Mouse (Mus musculus) bone marrow macrophage, adult 2 months (primary cell): ENCODE measurements around the gene Icam4. TPM values are rescaled to one million over a fixed set of nuclear protein-coding genes. Genes with fewer than 3 reads are reported as not detected.
"Not testable (repeated sequence)": the region's sequence is repeated elsewhere in the genome, so short reads cannot be mapped to it uniquely, and the experiment has no call there.

Source experiments
- H3K27ac ChIP-seq: 2 replicates; pipeline ENCODE4 v1.5.1; 2012; ENCODE audit warnings: low read depth, low read length; ENCODE audit not compliant: insufficient read depth
- H3K4me1 ChIP-seq: 2 replicates; pipeline ENCODE4 v1.6.1; 2012; ENCODE audit warnings: low read length; ENCODE audit not compliant: control insufficient read depth, insufficient read depth
- H3K4me3 ChIP-seq: 2 replicates; pipeline ENCODE4 v1.5.1; 2012; ENCODE audit warnings: mild to moderate bottlenecking, low read length, moderate library complexity; ENCODE audit not compliant: insufficient read depth
- CTCF ChIP-seq: IDR thresholded peaks from 2 replicates; pipeline ENCODE4 v1.5.1; 2012; ENCODE audit warnings: low read depth, mild to moderate bottlenecking, low read length, moderate library complexity
- POLR2A ChIP-seq: IDR thresholded peaks from 2 replicates; pipeline ENCODE4 v1.6.1; 2012; ENCODE audit warnings: mild to moderate bottlenecking, low read depth, low read length, borderline replicate concordance
- polyA plus RNA-seq: library from polyadenylated mRNA; stranded (reverse); fragments of >200 nt; gene quantifications from 2 replicates; pipeline ENCODE4 v1.2.4, GENCODE M21; 2012; ENCODE audit not compliant: missing spikeins, insufficient read depth, insufficient read length

Gene Icam4
- polyA plus RNA-seq, 1 experiment, result not detected

DNA sequence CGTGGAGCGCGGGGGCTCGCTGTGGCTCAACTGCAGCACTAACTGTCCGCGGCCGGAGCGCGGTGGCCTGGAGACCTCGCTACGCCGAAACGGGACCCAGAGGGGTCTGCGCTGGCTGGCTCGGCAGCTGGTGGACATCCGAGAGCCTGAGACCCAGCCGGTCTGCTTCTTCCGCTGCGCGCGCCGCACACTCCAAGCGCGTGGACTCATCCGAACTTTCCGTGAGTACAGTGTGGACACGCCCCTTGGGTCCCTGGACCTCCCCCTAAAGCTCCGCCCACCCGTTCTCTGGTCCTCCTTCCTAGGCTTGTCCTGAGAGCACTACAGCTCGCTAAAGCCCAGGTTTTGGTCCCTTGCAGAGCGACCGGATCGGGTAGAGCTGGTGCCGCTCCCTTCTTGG, 4.0 kb downstream of the Icam4 start:
- TF ChIP-seq POLR2A (no peak), CTCF (no peak)
- H3K27ac ChIP-seq, result no peak overlapping the region
- 0 out of 2 replicates have a peak, but pooled peaks cover 4% of the 10 kb centered on the region for H3K4me1 ChIP-seq

DNA sequence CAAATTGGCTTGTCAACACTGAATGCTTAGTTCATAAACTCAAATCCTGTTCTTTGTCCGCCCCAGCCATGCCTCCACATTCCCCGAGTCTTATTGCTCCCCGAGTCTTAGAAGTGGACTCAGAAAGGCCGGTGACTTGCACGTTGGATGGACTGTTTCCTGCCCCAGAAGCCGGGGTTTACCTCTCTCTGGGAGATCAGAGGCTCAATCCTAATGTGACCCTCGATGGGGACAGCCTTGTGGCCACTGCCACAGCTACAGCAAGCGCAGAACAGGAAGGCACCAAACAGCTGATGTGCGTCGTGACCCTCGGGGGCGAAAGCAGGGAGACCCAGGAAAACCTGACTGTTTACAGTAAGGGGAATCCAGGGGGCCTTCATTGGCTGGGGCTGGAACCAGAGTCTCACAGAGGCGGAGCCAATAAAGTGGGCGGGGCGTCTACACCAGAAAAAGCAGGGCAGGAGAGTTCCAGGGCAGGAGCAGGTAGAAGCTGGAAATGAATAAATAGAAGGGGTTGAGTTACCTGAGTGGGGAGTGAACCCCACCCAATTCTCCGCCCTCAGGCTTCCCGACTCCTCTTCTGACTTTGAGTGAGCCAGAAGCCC, 5.4 kb downstream of the Icam4 start:
- TF ChIP-seq CTCF, result no peak
- TF ChIP-seq POLR2A, result no peak
- Histone ChIP-seq H3K4me1 (0 out of 2 replicates have a peak, but pooled peaks cover 4% of the 10 kb centered on the region), H3K27ac (no peak overlapping the region), H3K4me3 (no peak overlapping the region)

More for the DNA sequence above, 4.0 kb downstream of the Icam4 start:
- peak overlapping the region; percentile 66 for H3K4me3 ChIP-seq

- Histone ChIP-seq H3K4me1 (peaks cover 6% of the 10 kb centered on the region), H3K27ac (no peak overlapping the region), H3K4me3 (no peak overlapping the region)
- TF ChIP-seq POLR2A (no peak), CTCF (no peak)
Observed at GRCm38 (mm10) chr9:21035586-21035985, 6.4 kb downstream of the Icam4 start.

- Histone ChIP-seq H3K4me1 (peaks cover 10% of the 10 kb centered on the region), H3K4me3 (no peak overlapping the region), H3K27ac (no peak overlapping the region)
- TF ChIP-seq POLR2A (no peak), CTCF (no peak)
Observed at GRCm38 (mm10) chr9:21036161-21036560, 7.0 kb downstream of the Icam4 start.

- TF ChIP-seq CTCF (no peak), POLR2A (no peak)
- H3K4me3 ChIP-seq, result no peak overlapping the region
- peaks cover 14% of the 10 kb centered on the region for H3K4me1 ChIP-seq
- H3K27ac ChIP-seq, result no peak overlapping the region
Observed at GRCm38 (mm10) chr9:21036666-21037065, 7.5 kb downstream of the Icam4 start.

DNA sequence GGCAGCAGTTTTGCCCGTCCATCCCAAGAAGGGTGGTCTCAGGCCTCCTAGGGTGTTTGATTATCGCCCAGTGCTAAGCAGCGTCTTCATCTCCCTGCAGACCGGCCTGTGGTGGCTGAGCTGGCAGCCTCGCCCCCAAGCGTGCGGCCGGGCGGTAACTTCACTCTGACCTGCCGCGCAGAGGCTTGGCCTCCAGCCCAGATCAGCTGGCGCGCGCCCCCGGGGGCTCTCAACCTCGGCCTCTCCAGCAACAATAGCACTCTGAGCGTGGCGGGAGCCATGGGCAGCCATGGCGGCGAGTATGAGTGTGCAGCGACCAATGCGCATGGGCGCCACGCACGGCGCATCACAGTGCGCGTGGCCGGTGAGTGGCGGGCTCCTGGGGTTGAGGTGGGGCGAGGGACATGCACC, 8.3 kb downstream of the Icam4 start:
- H3K4me3 ChIP-seq, result no peak overlapping the region
- peaks cover 15% of the 10 kb centered on the region for H3K4me1 ChIP-seq
- TF ChIP-seq CTCF (no peak), POLR2A (no peak)
- H3K27ac ChIP-seq, result no peak overlapping the region

DNA sequence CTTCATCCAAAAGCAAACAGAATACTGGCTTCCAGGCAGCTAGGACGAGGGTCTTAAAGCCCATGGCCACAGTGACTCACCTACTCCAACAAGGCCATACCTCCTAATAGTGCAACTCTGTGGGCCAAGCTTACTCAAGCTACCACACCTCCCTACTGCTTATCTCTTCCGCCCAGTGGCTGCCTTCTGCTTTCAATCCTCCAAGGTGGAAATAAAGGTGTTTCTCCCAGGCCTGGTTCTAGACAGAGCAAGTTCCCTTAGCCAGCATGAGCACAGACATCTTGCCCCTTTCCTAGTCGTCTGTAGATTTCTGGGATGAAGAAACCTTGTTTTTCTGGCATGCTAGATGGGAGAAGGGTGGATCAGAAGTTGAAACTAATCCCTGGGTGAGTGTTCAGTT, 10.6 kb downstream of the Icam4 start:
- Histone ChIP-seq H3K4me1 (peaks cover 15% of the 10 kb centered on the region), H3K27ac (no peak overlapping the region), H3K4me3 (no peak overlapping the region)
- TF ChIP-seq POLR2A (no peak), CTCF (no peak)

GRCm38 (mm10) chr9:21041308-21041707, 12.1 kb downstream of the Icam4 start:
- H3K4me1 ChIP-seq, result peaks cover 15% of the 10 kb centered on the region

DNA sequence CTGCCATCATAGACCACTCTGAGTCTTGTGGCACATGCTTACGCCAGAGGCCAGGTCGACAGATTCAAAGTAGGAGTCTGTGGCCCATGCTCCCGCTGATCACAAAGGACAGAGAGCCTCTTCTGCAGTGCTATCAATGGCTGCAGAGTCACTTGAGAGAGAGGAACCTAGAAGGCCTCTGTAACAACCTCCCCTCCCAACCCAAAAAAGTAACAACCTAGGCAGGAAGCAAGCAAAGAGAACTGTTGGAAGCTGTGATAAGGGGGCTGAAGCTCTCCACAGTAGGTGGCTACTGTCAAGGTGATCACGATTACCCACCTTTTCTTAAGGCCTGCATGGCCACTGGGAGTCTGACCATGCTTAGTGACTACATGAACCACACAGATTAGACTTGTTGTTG, 14.4 kb downstream of the Icam4 start:
- TF ChIP-seq POLR2A (no peak), CTCF (no peak)
- no peak overlapping the region for H3K4me3 ChIP-seq
- H3K4me1 ChIP-seq, result peaks cover 15% of the 10 kb centered on the region
- H3K27ac ChIP-seq, result no peak overlapping the region

More at GRCm38 (mm10) chr9:21041308-21041707, 12.1 kb downstream of the Icam4 start:
- no peak overlapping the region for H3K4me3 ChIP-seq
- TF ChIP-seq POLR2A (no peak), CTCF (no peak)
- H3K27ac ChIP-seq, result no peak overlapping the region

DNA sequence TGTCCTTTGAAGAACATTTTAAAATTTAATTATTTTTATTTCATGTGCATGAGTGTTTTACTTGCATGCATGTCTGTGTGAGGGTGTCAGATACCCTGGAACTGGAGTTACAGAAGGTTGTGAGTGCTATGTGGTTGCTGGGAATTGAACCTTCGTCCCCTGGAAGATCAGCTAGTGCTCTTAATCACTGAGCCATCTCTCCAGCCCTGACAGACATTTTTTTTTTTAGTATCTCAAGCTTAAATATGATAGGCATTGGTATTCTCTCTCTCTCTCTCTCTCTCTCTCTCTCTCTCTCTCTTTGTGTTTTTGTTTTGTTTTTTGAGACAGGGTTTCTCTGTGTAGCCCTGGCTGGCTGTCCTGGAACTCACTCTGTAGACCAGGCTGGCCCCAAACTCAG, 15.6 kb downstream of the Icam4 start:
- peaks cover 15% of the 10 kb centered on the region for H3K4me1 ChIP-seq
- H3K4me3 ChIP-seq, H3K27ac ChIP-seq: not testable (repeated sequence)

DNA sequence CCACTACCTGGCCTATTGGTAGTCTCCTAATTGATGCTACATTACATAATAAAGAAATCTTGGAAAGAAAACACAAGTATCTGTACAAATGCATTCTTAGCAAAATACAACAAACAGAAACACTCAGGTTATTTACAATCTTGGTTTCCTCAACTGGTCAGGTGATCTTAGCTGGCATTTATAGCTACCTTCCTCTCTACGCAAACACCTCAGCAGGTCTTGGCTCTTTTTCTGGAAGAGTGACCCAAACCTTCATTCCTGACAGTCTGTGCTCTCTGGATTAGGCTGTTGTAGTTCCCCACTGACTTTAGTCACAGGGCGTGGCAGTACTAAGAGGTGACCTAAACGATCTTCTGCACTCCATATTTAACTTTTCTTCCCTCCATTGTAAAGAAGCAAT, 16.1 kb downstream of the Icam4 start:
- Histone ChIP-seq H3K27ac (no peak overlapping the region), H3K4me3 (no peak overlapping the region), H3K4me1 (peaks cover 12% of the 10 kb centered on the region)
- TF ChIP-seq POLR2A, result no peak

DNA sequence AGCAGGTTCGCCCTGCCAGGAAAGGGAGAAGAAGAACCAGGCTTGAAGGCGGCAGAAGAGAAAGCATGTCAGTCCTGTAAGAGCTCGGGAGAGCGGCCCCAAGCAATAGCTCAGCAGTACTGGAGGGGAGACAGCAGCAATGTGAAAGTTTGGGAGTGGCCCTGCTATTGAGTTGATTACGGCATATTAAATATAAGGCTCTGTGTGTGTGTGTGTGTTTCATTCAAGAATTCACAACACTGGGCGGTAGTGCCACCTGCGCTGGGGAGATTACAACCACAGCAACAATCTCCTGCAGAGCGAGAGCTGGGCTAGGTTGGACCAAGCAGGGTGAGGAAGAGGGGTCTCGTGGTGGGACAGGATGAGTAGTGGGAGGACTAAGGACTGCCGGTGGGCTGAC, 22.4 kb downstream of the Icam4 start:
- no peak for TF ChIP-seq CTCF
- no peak for TF ChIP-seq POLR2A
- no peaks in the 10 kb centered on the region for H3K4me1 ChIP-seq
- H3K27ac ChIP-seq, result no peak overlapping the region
- H3K4me3 ChIP-seq, result no peak overlapping the region
